Mouse (Mus musculus) liver, embryonic 14.5 days (tissue): ENCODE results near the gene Tnip1.

Source experiments
- CTCF ChIP-seq: IDR thresholded peaks from 2 replicates; pipeline ENCODE4 v1.5.1; 2016; ENCODE audit warnings: antibody characterized with exemption, low read depth, control low read depth
- EP300 ChIP-seq: IDR thresholded peaks from 2 replicates; pipeline ENCODE4 v1.6.1; 2016; ENCODE audit warnings: antibody characterized with exemption, low read depth

DNA sequence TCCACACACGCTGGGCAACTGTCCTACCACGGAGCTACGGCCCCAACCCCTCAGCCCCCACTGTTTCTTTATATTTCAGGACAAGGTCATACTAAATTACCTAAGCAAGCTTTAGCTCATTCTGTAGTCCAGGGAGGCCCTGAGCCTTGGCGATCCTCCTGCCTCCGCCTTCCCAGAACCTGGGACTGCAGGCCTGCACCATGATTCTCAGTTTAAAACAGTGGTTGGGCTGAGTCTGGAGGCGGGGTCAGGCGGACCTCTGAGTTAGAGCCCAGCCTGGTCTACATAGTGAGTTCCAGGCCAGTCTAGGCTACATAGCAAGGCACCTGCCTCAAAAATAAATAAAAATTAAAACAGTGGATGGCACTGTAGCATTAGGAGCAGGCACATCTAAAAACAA is 40.9 kb downstream of the Tnip1 start:
- TF ChIP-seq CTCF (no peak), EP300 (no peak)
